Mouse (Mus musculus) liver, adult 2 months (tissue): Measurements from ENCODE around the gene Krtap4-1. TPM values are rescaled to one million over a fixed set of nuclear protein-coding genes. Genes with fewer than 3 reads are reported as not detected.
"Not testable (repeated sequence)": the region's sequence is repeated elsewhere in the genome, so short reads cannot be mapped to it uniquely, and the experiment has no call there.

Source experiments
- DNase-seq: peaks from one replicate; pipeline ENCODE4 v3.0.0-alpha.2; 2011; ENCODE audit warnings: low read depth, low spot score; ENCODE audit errors: extremely low read depth
- H3K27ac ChIP-seq: fragments of 200-500 bp; replicated peaks from 2 replicates; pipeline ENCODE4 v1.5.1; 2012; ENCODE audit warnings: low read depth, mild to moderate bottlenecking, control low read depth, inconsistent platforms, low read length; ENCODE audit not compliant: insufficient read depth
- H3K27me3 ChIP-seq: fragments of 200-500 bp; 2 replicates; pipeline ENCODE4 v1.6.1; 2012; ENCODE audit warnings: mild to moderate bottlenecking, moderate library complexity, low read length, inconsistent platforms; ENCODE audit not compliant: control insufficient read depth, insufficient read depth
- H3K36me3 ChIP-seq: fragments of 200-500 bp; 2 replicates; pipeline ENCODE4 v1.6.1; 2012; ENCODE audit warnings: low read length, inconsistent platforms; ENCODE audit not compliant: control insufficient read depth, insufficient read depth
- H3K4me1 ChIP-seq: fragments of 200-500 bp; 2 replicates; pipeline ENCODE4 v1.6.1; 2011; ENCODE audit warnings: low read length; ENCODE audit not compliant: control insufficient read depth, insufficient read depth
- H3K4me3 ChIP-seq: fragments of 200-500 bp; 2 replicates; pipeline ENCODE4 v1.5.1; 2011; ENCODE audit warnings: low read depth, mild to moderate bottlenecking, control low read depth, low read length, moderate library complexity; ENCODE audit not compliant: insufficient read depth
- H3K79me2 ChIP-seq: fragments of 200-500 bp; 2 replicates; pipeline ENCODE4 v1.6.1; 2012; ENCODE audit warnings: inconsistent platforms, mild to moderate bottlenecking, low read length, moderate library complexity; ENCODE audit not compliant: control insufficient read depth, insufficient read depth
- H3K9ac ChIP-seq: fragments of 200-500 bp; 2 replicates; pipeline ENCODE4 v1.6.1; 2012; ENCODE audit warnings: low read depth, mild to moderate bottlenecking, control low read depth, inconsistent platforms, low read length
- CTCF ChIP-seq: fragments of 200-500 bp; IDR thresholded peaks from 2 replicates; pipeline ENCODE4 v1.5.1; 2011; ENCODE audit warnings: low read depth, low read length, control low read depth
- POLR2A ChIP-seq: fragments of 200-500 bp; IDR thresholded peaks from 2 replicates; pipeline ENCODE4 v1.6.1; 2011; ENCODE audit warnings: low read length, control low read depth; ENCODE audit not compliant: insufficient read depth; ENCODE audit errors: extremely low read depth
- WGBS: fragments of 180-500 bp; shearing (Covaris S2); methylation state at CpG from one replicate; pipeline ENCODE4 v1.1.7; 2018; 5-methylcytosine and 5-hydroxymethylcytosine counted together
- polyA plus RNA-seq: library from polyadenylated mRNA; depleted of rRNA; stranded (reverse); fragments of >200 nt; gene quantifications from 2 replicates; pipeline ENCODE4 v1.2.3, GENCODE M21; 2012
- total RNA-seq: library from RNA; depleted of rRNA; stranded (reverse); fragments of >200 nt; gene quantifications from 2 replicates; pipeline ENCODE4 v1.2.3, GENCODE M21; 2014

Krtap4-1 gene
- total and polyA plus RNA-seq, 2 experiments = not detected

DNA sequence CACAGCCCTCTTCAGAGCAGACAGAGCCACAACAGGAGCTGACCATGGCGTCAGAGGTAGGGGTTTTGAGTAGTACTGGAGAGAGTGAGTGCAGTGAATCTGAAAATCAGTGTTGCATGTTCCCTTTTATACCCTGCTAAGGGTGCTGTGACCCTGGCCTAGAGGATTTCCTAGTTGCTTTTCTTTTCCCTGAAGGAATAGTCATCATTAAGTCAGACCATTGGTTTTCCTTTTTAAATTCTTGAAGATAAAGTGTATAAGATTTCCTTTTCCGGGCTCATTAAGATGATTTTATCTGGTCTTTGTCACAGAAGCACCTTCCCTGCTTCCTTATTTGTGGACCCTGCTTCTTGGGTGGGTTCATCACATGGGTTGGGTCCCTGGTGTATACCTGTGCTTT is 22.1 kb upstream of the Krtap4-1 start, which contains the start of gene Gm11555:
Gene Gm11555 (minus strand): TSS at position 101 of the 400 bp plus-strand sequence.
- H3K27me3 ChIP-seq = no peaks in the 10 kb centered on the region
- no peak within 1 kb of the TSS for H3K27ac ChIP-seq
- H3K4me3 ChIP-seq = no peak within 1 kb of the TSS
- H3K79me2 ChIP-seq = no peaks in the 10 kb centered on the region
- no peak for DNase-seq
- no peak within 1 kb of the TSS for H3K9ac ChIP-seq
- WGBS = 84% methylated on average over 2 of the region's 2 CpGs
- no peak for TF ChIP-seq CTCF
- TF ChIP-seq POLR2A = no peak
- no peaks in the 10 kb centered on the region for H3K36me3 ChIP-seq
- H3K4me1 ChIP-seq = no peaks in the 10 kb centered on the region

DNA sequence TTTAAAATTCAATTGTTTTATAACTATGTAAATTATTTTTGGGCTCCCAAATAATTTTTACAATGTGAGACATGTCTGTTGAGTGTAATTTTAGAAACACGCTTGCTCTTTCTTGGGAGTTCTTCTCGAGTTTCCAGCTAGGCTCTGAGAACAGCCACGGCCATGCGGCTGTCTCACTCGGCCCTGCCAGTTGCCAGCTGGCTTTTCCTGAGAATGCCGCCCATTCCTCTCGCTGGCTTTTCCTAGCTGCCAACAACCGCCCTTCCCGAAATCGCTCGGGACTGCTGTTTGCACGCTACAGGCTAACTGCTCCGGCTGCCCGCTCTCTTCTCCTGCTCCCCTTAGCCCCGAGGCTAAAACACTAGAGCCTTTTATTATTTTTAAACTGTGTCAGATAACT is 18.4 kb upstream of the Krtap4-1 start:
- no peak overlapping the region for H3K4me3 ChIP-seq
- H3K4me1 ChIP-seq = no peaks in the 10 kb centered on the region
- no peak for DNase-seq
- 86% methylated on average over 15 of the region's 15 CpGs for WGBS
- H3K27ac ChIP-seq = no peak overlapping the region
- H3K79me2 ChIP-seq = no peaks in the 10 kb centered on the region
- TF ChIP-seq CTCF (no peak), POLR2A (no peak)
- 0 out of 2 replicates have a peak, but pooled peaks cover 4% of the 10 kb centered on the region for H3K27me3 ChIP-seq
- H3K36me3 ChIP-seq = no peaks in the 10 kb centered on the region
- H3K9ac ChIP-seq = no peak overlapping the region

DNA sequence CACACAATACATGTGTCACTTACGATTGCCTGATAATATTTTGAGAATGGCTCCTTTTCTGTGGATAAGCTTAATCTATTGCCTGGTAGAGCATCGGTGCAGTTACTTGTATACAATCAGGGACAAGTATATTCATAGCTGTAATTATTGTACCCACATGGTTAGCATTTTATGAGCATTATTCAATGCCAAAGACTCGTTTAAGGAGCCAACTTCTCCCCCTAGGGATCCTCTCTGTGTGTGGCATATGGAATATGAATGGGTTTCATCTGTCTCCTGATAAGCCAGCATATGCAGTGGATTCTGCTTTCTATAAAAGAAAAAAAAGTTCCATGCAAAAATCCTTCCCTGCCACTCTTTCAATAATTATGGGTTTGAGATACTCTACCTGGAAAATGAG is 16.3 kb upstream of the Krtap4-1 start:
- TF ChIP-seq CTCF (no peak), POLR2A (no peak)
- 81% methylated on average over 3 of the region's 3 CpGs for WGBS

DNA sequence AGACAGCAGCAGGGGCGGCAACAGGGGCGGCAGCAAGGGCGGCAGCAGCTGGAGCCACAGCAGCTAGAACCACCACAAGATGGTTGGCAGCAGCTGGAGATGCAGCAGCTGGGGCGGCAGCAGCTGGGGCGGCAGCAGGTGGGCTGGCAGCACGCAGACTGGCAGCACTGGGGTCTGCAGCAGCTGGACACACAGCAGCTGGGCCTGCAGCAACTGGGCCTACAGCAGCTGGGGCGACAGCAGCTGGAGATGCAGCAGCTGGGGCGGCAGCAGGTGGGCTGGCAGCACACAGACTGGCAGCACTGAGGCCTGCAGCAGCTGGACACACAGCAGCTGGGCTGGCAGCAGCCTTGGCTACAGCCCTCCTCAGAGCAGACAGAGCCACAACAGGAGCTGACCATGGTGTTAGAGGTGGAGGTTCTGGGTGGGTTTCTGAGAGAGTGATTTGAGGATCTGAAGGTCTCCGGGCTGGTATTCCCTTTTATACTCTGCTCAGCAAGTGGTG is 15.6 kb upstream of the Krtap4-1 start, which contains the start of gene Krtap4-7:
Gene Krtap4-7 (minus strand): TSS at position 455 of the 505 bp plus-strand sequence.
- H3K27ac ChIP-seq, H3K36me3 ChIP-seq, H3K4me3 ChIP-seq, H3K9ac ChIP-seq, DNase-seq, H3K4me1 ChIP-seq, H3K27me3 ChIP-seq, H3K79me2 ChIP-seq: not testable (repeated sequence)
- WGBS = 77% methylated on average over 9 of the region's 9 CpGs

More for the DNA sequence above, 16.3 kb upstream of the Krtap4-1 start:
- no peaks in the 10 kb centered on the region for H3K4me1 ChIP-seq
- no peak overlapping the region for H3K4me3 ChIP-seq
- 0 out of 2 replicates have a peak, but pooled peaks cover 4% of the 10 kb centered on the region for H3K27me3 ChIP-seq
- H3K27ac ChIP-seq = no peak overlapping the region
- no peak overlapping the region for H3K9ac ChIP-seq
- no peaks in the 10 kb centered on the region for H3K36me3 ChIP-seq
- DNase-seq = no peak
- no peaks in the 10 kb centered on the region for H3K79me2 ChIP-seq

DNA sequence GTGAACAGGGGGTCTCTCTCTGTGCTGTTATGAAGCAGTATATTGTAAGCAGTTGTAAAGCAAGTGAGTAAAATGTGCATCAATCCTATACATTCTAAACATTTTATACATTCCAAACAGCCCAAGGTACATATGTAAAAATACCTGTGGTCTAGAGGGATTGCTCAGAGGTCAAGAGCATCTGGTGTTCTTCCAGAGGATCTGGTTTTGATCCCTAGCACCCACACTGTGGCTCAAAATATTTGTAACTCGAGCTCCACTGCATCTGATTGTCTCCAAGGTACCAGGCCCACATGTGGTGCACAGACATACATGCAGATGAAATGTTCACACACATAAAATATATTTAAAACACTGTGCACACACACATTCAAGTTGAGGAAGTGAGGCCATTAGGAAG is 12.9 kb upstream of the Krtap4-1 start:
- TF ChIP-seq CTCF (no peak), POLR2A (no peak)
- H3K79me2 ChIP-seq = no peaks in the 10 kb centered on the region
- H3K27me3 ChIP-seq = 0 out of 2 replicates have a peak, but pooled peaks cover 4% of the 10 kb centered on the region
- 24% methylated on average over 1 of the region's 1 CpGs for WGBS
- DNase-seq = no peak
- no peak overlapping the region for H3K4me3 ChIP-seq
- H3K4me1 ChIP-seq = no peaks in the 10 kb centered on the region
- H3K36me3 ChIP-seq = no peaks in the 10 kb centered on the region
- no peak overlapping the region for H3K27ac ChIP-seq
- no peak overlapping the region for H3K9ac ChIP-seq

DNA sequence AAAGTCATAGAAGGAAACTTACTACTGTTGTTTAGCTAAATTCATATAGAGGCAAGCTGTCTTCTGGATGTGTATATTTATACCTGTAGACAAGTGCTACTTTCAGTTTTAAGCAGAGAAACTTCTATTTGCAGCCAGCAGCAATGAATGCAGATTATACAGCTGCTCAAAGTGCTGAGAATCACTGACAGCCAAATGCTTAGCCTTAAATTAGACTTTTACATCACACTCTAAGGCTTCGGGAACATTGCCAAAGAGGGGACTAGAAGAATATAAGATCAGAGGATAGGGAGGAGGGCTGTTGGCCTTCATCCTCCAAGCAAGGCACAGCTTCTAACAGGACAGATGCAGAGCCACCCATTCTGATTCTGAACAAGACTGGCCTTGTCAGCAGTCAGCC is 9.0 kb upstream of the Krtap4-1 start:
- peaks cover 3% of the 10 kb centered on the region for H3K27me3 ChIP-seq
- WGBS = 80% methylated on average over 1 of the region's 1 CpGs
- no peak overlapping the region for H3K27ac ChIP-seq
- H3K36me3 ChIP-seq = no peaks in the 10 kb centered on the region
- H3K4me1 ChIP-seq = no peaks in the 10 kb centered on the region
- no peak for DNase-seq
- H3K4me3 ChIP-seq = no peak overlapping the region
- H3K79me2 ChIP-seq = no peaks in the 10 kb centered on the region
- H3K9ac ChIP-seq = no peak overlapping the region
- TF ChIP-seq CTCF (no peak), POLR2A (no peak)
